Mouse (Mus musculus) heart, postnatal 0 days (tissue): Measurements from ENCODE around the gene Ralb.

Experiments used
- CTCF ChIP-seq: IDR thresholded peaks from 2 replicates; pipeline ENCODE4 v1.5.1; 2016; ENCODE audit warnings: antibody characterized with exemption, control low read depth, low read depth
- EP300 ChIP-seq: IDR thresholded peaks from 2 replicates; pipeline ENCODE4 v1.6.1; 2016; ENCODE audit warnings: antibody characterized with exemption, low read depth

DNA sequence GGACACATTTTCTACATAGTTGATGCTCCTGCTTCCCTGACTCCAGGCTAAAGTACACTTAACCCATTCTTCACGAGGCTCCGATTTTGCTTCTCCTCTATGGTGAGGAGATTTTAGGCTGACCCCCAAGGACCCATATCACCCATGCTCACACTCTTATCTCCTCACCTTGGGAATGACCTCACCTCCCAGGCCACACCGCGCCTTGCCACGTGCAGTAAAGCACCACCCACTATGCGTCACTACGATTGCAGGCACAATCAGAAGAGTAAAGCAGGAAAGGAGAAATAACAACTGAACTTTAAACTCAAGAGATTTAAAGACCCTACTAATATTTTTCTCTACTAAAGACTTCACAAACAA, 44.7 kb upstream of the Ralb start:
- TF ChIP-seq EP300 (no peak), CTCF (no peak)
